Mouse (Mus musculus): ENCODE results near the gene Cbx2. TPM values are rescaled to one million over a fixed set of nuclear protein-coding genes. Genes with fewer than 3 reads are reported as not detected.

The Cbx2 gene
- total and polyA plus RNA-seq, 3 experiments: 13.1 to 13.3 TPM; not detected in 1

DNA sequence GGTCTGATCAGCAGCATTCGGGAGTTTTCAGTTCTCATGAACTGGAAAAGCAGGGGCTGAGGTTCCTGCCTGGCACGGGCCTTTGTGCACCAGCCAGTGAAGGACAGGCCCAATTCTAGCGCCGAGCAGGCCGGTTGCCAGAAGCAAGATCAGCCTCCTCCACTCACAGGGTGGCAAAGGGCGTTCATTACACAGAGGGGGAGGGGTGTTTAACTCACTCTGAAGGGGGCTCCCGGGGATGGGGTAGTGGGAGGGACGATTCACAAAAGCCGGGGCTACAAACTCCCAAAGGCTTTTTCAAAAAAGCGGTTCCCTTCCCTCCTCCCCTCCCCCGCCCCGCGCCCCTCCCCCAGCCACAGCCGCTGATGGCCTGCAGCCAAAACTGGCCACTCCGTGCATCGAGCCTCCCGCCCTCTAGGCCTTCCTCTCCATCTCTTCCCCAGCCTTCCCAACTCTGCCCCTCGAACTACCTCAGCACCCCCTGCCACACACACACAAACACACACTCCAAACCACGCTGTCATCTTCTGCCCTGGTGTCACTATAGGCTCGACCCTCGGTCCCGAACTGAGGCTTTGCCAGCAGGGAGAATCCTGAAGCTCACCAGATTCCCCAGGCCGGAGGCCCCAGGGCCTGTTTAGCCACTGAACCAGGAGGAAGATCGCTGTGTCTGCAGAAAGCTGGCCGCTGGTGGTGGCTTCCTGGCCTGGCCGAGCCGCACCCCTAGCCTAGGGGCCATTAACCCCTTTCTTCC is 56.1 kb downstream of the Cbx2 start:
- peaks cover 0 to 1% of the 10 kb centered on the region in 2 experiments; a peak in 1 of 4 replicates for H3K4me1 ChIP-seq (ENCODE audit: control insufficient read depth in 1 of 2, insufficient read depth in 2 of 2, low read length in 2 of 2)
- no peak for DNase-seq (ENCODE audit: low read depth, low spot score)
- no peak overlapping the region for H3K27ac ChIP-seq (ENCODE audit: control insufficient read depth, low read depth, low read length)
- peaks cover 1 to 3% of the 10 kb centered on the region in 2 experiments; a peak in 3 of 4 replicates for H3K36me3 ChIP-seq (ENCODE audit: control insufficient read depth in 1 of 2, insufficient read depth in 2 of 2, low read length in 2 of 2)
- H3K27me3 ChIP-seq (ENCODE audit: control insufficient read depth in 1 of 2, insufficient read depth in 2 of 2, low read length in 2 of 2): no peaks in the 10 kb centered on the region
- H3K9me3 ChIP-seq (replicated peaks; ENCODE audit: insufficient read depth, low read length): no peaks in the 10 kb centered on the region
- no peak overlapping the region for H3K9ac ChIP-seq (ENCODE audit: control insufficient read depth, low read depth, low read length, poor library complexity, severe bottlenecking)
- no peak for TF ChIP-seq GABPA (IDR thresholded peaks at IDR 0.05; ENCODE audit: low read depth, low read length)
- TF ChIP-seq POLR2AphosphoS2 (IDR thresholded peaks at IDR 0.05; ENCODE audit: low read length): no peak
- TF ChIP-seq UBTF (IDR thresholded peaks at IDR 0.05; ENCODE audit: borderline replicate concordance, insufficient read depth, low read depth, low read length): no peak
- TF ChIP-seq ZMIZ1 (IDR thresholded peaks at IDR 0.05; ENCODE audit: low read depth, low read length): no peak
- peaks cover 3% of the 10 kb centered on the region; the same call in 1 of the 2 replicates for H3K79me2 ChIP-seq (ENCODE audit: control insufficient read depth, insufficient read depth, low read length, poor library complexity)
- H3K4me3 ChIP-seq (ENCODE audit: control insufficient read depth in 1 of 2, insufficient read depth in 1 of 2, low read depth in 2 of 2, low read length in 2 of 2): no peak overlapping the region

DNA sequence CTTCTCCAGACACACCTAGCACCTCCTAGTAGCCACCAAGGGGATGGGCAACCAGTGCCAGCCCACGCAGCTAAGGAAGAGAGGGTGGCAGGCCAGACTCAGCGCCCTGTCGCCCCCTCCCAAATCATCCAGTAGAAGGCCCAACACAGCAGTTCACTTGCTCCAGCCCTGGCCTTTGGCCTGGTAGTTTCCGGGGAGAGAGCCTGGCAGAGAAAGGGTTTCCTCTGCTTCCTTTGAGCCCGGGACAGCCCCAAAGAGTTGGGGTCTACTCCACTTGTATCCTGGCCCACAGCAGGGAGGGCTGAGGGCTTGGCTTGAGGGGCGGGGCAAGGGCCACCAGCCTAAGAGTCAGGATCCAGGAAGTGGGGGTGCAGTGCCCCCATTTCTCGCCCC is 56.7 kb downstream of the Cbx2 start:
- no peaks in the 10 kb centered on the region for H3K9me3 ChIP-seq (replicated peaks; ENCODE audit: insufficient read depth, low read length)
- no peak overlapping the region for H3K4me3 ChIP-seq (ENCODE audit: control insufficient read depth in 1 of 2, insufficient read depth in 1 of 2, low read depth in 2 of 2, low read length in 2 of 2)
- peaks cover 9% of the 10 kb centered on the region for H3K79me2 ChIP-seq (ENCODE audit: control insufficient read depth, insufficient read depth, low read length, poor library complexity)
- TF ChIP-seq NRF1 (IDR thresholded peaks at IDR 0.05; ENCODE audit: insufficient read depth, low read depth, low read length, poor library complexity, severe bottlenecking) (no peak), MEF2A (IDR thresholded peaks at IDR 0.05; ENCODE audit: extremely low read depth, insufficient replicate concordance, low read depth, low read length, poor library complexity, severe bottlenecking) (no peak), E2F4 (IDR thresholded peaks at IDR 0.05; ENCODE audit: borderline replicate concordance, low read depth, low read length) (no peak), RCOR1 (IDR thresholded peaks at IDR 0.05; ENCODE audit: low read depth, low read length) (no peak), CTCF (IDR thresholded peaks at IDR 0.05 in 2 of 3, conservative IDR thresholded peaks at IDR 0.05 in 1 of 3; ENCODE audit: control insufficient read depth in 1 of 3, insufficient read depth in 1 of 3, low read depth in 2 of 3, low read length in 3 of 3, poor library complexity in 1 of 3, severe bottlenecking in 1 of 3) (no peak), RAD21 (IDR thresholded peaks at IDR 0.05; ENCODE audit: low read depth, low read length) (no peak), ZMIZ1 (IDR thresholded peaks at IDR 0.05; ENCODE audit: low read depth, low read length) (no peak), GATA1 (IDR thresholded peaks at IDR 0.05; ENCODE audit: low read depth, low read length) (no peak)
- H3K27ac ChIP-seq (ENCODE audit: control insufficient read depth, low read depth, low read length): no peak overlapping the region
- peaks cover 0 to 7% of the 10 kb centered on the region in 2 experiments; a peak in 1 of 4 replicates for H3K4me1 ChIP-seq (ENCODE audit: control insufficient read depth in 1 of 2, insufficient read depth in 2 of 2, low read length in 2 of 2)
- H3K27me3 ChIP-seq (ENCODE audit: control insufficient read depth in 1 of 2, insufficient read depth in 2 of 2, low read length in 2 of 2): no peaks in the 10 kb centered on the region
- no peak overlapping the region for H3K9ac ChIP-seq (ENCODE audit: control insufficient read depth, low read depth, low read length, poor library complexity, severe bottlenecking)
- no peak for DNase-seq (ENCODE audit: low read depth, low spot score)
- peaks cover 3 to 7% of the 10 kb centered on the region in 2 experiments; a peak in 3 of 4 replicates for H3K36me3 ChIP-seq (ENCODE audit: control insufficient read depth in 1 of 2, insufficient read depth in 2 of 2, low read length in 2 of 2)
